Mouse (Mus musculus): Measurements from ENCODE around the gene Chn1.

DNA sequence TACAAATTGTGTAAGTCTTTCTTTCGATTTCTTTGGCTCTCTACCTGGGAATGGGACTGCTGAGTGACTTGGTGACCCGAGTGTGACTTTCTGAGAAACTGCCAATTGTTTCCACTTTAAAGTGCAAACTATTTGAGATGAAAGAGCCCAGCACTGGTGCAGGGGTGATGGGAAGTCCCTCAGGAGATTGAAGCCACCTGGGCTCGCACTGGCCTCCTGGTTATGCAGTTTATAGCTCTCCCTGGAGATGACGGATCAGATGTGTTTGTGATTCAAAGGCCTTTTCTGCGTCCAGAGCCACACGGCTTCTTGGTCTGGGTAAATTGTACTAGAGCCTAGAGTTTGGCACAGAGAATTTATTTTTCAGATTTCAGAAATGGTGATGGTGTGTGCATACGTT is 211.5 kb downstream of the Chn1 start:
- TF ChIP-seq ZKSCAN1 (IDR thresholded peaks at IDR 0.05; ENCODE audit: low read depth, low read length) (no peak), ZC3H11A (IDR thresholded peaks at IDR 0.05; ENCODE audit: low read depth, low read length) (no peak)

All from MEL (cell line).